Mouse (Mus musculus) CH12F3 (cell line): ENCODE measurements around the gene Fbxl4.

Experiments
- in situ Hi-C: fragments of 300-500 bp; cut with MboI; formaldehyde crosslinking; loops from 2 replicates; pipeline ENCODE4 v1.14.3; 2020; ENCODE audit warnings: low sequenced_read_pairs

Gene Fbxl4

DNA sequence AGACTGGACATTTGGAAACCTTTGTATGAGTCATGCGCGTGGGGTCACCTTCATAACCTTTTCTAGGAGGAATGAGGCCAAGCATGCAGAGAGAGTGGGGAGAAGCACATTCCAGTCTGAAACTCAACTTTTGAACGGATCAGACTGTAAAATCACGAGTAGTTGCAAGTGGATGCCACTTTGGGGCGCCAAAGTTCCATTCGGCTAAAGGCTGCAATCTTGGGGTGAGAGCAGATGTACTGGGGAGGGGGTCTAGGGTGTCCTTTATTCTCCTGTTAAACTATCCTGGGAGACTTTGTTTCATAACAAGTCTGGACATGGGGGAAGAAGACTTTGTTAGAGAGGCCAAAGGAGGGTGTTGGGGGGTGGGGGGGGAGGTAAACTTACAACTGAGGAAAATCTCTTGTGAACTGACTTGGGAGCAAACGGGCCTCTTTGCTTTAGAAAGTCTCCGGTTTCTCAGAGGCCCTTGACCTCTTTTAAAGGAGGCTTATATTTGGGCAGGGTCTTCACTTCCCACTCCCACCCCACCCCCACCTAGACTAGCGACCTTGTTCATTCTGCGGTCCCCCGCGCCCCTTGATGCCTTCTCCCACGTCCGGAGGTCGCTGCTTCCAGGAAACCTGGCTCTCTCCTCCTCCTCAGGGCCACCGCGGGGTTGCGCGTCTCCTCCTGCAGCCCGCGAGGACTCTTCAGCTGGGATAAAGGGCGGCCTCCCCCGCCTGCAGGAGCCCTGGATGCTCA lies 119.8 kb downstream of the Fbxl4 start:
- in situ Hi-C loops, result no loop called here

DNA sequence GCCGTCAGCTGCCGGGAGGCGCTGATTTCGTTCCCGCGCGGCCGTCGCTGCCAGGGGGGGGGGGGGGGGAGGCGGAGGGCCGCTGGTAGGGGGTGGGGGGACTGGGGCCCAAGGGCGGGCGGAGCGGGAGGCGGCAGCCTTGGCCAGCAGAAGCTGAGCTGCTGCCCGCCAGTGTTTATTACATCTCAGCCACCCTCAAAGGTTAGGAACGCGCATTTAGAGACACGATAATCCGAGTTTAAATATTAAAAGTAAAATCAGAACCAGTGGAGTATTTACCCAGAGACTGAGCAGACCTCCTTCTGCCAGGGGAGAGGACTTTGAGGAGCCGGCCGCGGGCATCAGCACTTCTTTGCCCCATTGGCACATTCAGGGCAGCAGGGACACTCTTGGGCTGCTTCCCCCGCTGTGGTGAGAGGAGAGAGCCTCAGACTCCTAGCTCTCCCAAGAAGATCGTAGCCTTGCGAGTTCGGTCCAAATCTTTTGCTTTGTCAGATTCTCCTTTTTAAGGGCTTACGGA lies 120.4 kb downstream of the Fbxl4 start:
- in situ Hi-C loops, result no loop called here

DNA sequence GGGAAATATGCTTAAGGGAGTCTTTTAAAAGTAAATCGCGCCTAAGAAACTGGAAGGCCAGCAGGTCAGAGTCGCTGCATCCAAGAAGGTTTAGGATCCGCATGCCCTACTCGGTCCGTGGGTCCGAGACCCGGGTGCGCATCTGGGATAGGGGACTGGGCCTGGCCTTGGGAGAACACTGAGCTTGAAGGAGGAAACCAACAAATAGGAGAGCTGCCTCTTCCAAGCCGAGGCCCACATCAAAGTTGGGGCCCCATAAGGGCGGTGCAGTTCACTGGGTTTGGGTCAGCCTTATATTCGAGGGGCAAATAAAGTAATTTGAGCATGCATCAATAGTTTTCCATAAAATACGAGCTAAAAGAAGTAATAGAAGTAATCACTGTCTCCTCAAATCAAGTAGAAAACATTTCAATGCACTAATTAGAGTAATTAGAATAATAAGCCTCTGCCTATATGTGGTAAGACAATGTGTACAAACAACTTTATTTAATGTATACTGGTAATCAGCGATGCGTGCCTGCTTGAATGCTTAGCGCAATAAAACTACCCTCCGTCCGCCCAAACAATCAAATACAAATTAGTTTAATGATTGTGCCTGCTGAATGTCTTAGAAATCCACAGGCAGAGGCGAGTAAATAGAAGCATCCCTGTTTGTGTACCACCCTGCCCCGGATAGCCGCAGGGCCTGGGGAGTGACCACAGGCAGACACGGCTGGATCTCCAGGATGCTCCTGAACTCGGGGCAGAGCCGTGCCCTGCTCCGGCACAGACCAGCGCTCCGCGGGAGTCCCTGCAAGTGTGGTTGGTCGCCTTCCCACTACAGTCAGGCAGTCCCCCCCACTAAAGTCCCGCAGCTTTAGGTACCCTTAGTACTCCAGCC lies 121.4 kb downstream of the Fbxl4 start:
- in situ Hi-C loops, result no loop called here

DNA sequence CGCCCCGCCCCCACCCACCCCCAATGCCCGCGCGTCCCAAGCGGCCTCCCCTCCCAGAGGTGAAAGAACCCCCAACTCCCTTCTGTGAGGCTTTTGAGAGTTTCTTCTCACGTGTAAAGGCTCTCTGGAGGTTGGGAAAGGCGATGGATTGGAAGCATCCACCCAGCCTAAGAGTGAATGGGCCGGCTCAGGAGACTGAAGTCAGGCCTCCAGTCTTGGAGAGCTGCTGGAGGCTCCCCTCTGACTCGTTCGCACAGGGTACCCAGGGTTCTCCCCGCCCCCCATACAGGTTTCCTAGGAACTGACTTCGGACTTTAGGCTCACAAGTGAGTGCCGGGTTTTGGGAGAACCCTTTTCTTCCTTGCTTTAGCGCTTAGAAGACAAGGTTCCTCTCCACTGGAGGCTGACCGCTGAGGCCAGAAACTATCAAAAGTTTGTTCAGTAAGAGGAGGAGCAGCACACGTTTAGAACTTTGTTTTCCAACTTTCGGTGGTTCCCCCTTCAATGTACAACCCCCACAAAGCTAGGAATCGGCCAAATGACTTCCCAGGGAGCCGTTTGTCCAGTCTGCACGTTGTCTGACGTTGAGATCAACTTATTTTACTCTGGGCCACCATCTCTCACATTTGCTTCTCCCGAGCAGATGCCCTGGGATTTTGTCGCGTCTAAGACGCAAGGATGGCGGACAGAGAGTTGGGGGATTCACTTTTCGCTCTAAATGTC lies 122.2 kb downstream of the Fbxl4 start:
- in situ Hi-C loops, result no loop called here

DNA sequence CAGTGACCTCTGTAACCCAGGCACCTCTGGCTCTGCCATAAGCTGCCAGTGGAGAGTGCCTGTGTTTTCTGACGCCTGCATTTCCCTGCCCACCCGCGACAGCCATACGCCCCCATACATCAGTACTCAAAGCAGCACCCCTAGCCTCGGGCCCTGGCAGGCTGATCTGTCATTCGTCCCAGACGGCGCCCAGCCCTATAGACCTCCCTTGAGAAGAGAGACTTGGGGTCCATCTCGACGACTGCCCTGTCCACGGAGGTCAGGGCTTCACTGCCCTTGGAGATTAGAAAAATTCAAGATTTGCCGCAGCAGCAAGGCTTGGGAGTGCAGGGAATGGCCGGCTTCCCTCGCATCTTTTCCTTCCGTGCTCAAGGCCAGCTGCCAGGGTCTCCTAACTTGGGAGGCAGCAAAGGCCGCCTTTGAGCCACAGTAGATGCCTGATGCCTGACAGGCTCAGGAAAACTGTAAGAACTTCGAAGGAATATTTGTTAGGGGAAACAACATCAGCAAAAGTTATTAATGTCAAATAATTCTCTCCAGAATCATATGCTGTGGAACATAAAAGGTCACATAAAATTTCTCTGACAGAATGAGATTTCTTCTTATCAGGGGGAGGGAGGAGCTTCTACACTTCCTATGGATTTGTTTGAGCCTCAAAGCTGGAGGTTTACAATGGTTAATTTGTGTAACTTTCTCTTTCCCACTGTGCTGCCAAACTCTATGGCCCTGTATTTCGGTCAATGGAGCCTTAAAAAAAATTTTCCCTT lies 122.9 kb downstream of the Fbxl4 start:
- in situ Hi-C loops, result no loop called here

DNA sequence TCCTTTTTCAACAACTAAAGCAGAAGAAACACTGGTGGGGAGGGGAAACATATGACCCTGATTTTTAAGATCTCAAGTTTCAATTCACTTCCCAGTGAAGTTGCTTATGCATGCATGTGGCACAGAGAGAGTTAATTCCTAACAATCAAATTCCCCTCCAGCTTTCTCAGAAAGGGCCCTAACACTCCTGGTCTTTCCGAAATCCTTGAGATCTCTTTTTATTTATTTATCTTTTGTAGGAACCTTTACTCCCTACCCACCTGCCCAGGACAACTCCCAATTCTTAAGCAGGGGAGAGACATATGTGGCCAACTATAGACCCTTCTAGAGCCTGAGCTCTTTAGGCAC lies 123.5 kb downstream of the Fbxl4 start:
- in situ Hi-C loops, result no loop called here

DNA sequence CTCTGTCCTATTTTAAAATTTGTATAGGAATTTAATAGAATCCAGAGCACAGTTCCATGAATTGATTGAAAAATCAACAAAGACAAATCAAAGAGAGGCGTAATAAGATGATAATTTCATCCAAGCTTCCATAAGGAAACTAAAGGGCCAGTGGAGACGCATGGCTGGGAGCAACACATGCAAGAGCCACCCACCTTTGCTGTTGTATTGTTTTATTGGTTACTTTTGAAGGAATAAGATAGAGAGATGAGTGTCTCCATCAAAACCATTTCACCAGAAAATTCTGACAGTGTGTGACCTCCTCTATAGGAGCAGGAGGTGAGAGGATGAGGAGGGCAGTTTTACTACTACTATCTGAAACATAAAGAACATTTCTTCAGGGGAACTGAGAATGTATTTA lies 124.8 kb downstream of the Fbxl4 start:
- in situ Hi-C loops, result no loop called here

DNA sequence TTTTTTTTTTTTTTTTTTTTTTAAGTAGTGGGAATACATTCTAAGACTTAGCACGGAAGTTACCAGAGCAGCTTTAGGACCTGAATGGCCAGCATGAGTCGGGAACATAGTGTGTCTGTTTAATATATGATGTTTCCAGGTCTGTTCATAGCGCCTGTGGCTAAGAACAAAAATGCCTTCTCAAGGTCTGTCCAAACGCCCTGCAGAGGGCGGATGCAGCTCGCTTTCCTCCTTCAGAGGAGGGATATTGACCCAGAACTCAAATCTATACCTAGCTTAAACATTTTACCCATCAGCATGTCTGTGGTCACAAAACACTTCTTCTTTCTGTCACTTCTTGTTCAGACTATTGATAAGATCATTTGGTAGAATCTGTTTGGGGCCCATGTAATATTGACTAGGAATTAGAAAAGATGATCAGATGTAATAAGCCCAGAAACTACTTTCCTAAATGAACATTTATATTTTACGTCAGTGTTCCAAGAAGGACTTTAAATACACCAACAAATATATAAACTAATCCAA lies 125.5 kb downstream of the Fbxl4 start:
- in situ Hi-C loops, result no loop called here

DNA sequence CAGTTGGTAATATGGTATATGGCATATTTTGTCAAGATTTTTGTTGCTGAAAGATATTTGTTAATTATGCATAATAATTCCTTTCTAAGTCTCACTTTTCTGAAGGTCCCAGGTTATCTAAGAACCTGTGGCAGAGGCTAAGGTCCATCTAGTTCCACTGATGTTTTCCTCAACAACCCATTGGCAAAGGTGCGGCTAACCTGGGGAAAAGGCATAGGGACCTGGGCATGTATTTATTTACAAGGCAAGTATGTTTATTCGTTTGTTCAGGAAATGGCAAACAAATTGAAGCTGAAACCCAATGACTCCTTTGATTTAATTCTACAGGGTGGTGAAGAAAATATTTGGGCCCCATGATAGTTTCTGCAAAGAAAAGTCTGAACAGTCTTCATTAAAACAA lies 126.2 kb downstream of the Fbxl4 start:
- in situ Hi-C loops, result no loop called here
